Mouse (Mus musculus): ENCODE measurements around the gene Tubb5.

The Tubb5 gene

DNA sequence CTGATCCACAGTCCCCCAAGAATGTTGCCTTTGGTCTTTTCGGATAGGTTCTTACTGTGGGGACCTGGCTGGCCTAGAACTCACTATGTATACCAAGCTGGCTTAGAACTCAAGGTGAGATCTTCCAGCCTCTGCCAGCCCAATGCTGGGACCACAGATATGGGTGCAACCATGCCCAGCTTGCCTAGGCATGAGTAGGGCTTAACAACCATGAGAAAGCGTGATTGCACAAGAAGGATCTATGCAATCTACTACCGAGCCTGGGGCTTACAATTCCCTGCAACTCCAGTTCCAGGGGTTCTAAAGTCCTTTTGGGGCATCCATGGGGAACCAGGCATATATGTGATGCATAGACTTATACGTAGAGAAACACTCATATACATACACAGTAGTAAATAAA is 47.2 kb downstream of the Tubb5 start:
- no peak for DNase-seq

DNA sequence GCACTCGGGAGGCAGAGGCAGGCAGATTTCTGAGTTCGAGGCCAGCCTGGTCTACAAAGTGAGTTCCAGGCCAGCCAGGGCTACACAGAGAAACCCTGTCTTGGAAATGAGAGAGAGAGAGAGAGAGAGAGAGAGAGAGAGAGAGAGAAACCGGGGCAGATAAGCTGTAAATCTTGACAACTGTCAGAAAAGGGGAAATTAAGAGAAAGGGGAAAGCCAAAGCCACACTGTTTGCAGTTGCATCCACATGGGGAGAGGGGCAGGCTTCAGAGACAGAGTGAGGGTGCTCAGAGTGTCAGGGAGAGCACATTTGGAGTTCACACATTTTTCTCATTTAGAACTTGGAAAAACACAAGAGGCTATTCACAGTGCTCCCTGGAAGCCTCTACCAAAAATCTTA is 50.1 kb downstream of the Tubb5 start:
- DNase-seq, result no peak

DNA sequence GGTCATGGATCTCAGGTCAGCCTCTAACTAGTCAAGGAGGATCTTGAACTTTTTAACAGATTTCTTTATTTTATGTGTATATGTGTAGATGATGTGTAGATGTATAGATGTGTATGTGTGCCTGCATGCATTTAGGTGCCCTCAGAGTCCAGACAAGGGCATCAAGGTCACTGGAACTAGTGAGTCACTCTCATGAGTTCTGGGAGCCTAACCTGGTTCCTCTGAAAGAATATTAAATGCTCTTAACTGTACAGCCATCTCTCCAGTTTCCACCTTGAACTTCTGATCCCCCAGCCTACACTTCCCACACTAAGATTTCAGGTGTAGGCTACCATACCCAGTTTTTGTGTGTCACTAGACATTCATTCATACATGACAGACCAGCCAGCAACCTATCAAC is 50.6 kb downstream of the Tubb5 start:
- no peak for DNase-seq

DNA sequence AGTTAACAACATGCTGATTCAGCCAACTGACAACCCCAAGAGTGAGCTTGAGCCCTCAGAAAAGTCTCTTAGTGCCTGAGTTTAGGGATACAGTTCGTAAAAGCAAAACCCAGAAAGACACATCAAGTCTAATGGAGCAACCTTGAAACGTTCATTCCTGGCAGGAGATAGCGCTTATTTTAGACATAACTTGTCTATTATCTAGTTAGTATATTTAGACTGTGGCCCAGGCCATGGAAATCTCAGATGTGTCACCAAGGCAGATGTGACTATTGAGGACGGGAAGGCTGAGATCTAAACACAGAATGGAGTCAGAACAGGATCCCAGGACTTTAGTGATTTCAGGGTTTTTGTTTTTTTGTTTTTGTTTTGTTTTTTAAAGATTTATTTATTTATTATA is 53.0 kb downstream of the Tubb5 start:
- DNase-seq, result no peak

DNA sequence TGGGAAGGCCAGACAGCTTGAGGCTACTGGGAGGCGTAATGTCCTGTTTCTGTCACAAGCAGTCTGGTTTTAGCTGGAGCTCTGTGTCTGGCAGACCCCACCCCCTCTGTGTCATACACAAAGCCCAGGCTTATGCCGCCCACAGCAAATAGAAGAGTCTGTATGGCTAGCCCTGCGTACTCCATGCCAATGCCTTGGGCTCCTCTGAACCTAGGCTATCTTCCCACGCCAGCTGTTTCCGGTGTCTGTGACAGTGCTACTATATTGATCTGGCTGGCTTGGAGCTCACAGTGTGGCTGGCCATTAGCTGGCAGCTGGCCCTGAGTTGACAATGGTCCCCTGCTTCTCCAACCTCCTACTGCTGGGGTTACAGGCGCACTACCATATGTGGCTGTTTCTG is 54.2 kb downstream of the Tubb5 start:
- no peak for DNase-seq
